Mouse (Mus musculus): Measurements from ENCODE around the gene Prpf3.

DNA sequence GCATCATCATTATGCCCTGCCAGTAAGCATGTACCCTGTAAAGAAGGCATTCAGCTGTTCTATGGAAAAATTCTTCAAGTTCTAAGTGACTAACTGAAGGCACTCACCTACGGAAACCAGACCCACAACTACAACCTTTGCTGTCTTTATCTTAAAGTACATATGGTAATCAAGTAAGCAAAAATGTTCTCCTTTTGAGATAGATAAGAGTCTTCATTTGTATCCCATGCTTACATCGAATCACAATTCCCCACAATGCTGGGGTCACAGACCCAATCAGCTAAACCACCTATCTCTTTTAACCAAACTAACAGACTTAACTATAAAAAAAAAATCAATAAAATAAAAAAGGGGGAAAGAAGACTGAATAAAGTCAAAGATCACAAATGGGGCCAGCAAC lies 16.4 kb downstream of the Prpf3 start:
- TF ChIP-seq CTCF (IDR thresholded peaks at IDR 0.05; ENCODE audit: insufficient read depth, low read depth, low read length) (no peak), POLR2A (IDR thresholded peaks at IDR 0.05; ENCODE audit: insufficient read depth, low read depth, low read length) (no peak)
